Mouse (Mus musculus) adipocyte (in vitro differentiated cells): ENCODE results near the gene C2cd4b.
A peak's percentile ranks its signal among the peaks of the same experiment; 100 is the strongest.

ENCODE experiments used
- DNase-seq: peaks from one replicate; pipeline ENCODE4 v3.0.0-alpha.2; 2016; ENCODE audit warnings: low spot score

C2cd4b gene

GRCm38 (mm10) chr9:67774201-67774600, 15.0 kb downstream of the C2cd4b start:
- DNase-seq, result no peak

DNA sequence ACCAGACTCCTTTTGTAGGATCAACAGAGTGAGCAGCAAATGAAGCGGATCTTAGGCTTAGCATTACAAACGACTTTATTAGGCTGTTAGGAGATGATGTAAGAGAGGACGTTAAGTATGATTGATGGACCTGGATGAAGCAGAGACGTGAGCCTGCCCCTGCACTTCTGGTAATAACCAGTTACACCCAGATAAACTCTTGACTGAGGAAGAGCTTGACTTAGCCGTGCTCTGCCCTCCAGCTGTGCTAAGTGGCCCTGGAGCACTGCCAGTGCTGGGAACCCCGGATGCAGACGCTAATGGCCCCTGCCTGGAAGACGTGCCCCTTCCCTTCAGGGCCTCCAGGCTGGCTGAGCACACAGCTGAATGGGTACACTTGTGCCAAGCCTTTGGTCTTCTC, 19.3 kb downstream of the C2cd4b start:
- no peak for DNase-seq

GRCm38 (mm10) chr9:67782786-67783185, 23.5 kb downstream of the C2cd4b start:
- no peak for DNase-seq

DNA sequence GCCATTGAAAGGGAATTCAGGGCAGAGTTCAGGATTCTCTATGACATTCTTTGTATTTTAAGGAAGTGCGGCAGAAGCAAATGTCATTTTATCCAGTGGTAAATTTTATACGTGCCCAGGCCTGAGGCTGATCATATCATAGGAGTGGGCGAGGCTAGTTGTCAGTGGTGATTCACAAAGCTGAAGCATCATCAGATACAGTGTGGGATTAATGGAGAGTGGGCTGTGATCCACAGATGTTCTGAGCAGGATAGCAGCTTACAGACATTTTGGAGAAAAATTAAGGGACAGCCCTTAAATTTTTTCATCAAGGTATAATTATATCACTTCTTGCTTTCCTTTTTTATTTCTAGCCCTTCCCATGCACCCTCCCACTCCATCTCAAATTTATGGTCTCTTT, 24.2 kb downstream of the C2cd4b start:
- DNase-seq, result no peak

DNA sequence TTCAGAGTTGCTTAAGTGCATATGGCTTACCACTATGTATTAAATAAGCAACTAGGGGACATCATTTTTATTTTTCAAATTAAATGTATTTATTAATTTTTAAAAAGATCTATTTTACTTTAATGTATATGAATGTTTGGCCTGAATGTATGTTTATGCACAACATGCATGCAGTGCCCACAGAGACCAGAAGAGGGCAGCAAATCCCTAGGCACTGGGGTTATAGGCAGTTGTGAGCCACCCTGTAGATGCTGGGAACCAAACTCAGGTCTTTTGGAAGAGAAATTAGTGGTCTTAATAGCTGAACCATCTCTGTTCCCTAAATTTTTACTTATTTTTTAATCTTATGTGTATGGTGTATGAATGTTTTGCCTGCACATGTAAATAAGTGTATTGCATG, 24.7 kb downstream of the C2cd4b start:
- DNase-seq, result no peak

- no peak for DNase-seq
Measured at GRCm38 (mm10) chr9:67786311-67786710, 27.1 kb downstream of the C2cd4b start.

DNA sequence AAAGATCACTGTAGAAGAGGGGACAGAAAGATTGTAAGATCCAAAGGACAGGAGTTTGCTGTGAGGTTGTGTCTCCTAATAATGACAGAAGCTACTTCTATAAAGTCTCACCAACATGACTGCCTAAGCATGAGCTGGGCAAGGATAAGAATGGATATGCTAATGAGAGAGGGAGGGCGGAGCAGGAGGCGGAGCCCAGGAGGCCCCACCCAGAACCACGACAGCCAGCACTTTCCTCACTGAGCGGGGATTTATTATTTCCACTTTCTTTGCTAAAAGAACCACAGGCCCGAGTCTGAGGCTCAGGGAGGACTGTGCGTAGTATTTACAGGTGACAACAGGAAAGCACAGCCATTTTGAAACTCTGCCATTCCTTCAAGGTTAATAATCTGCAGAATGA, 28.4 kb downstream of the C2cd4b start:
- no peak for DNase-seq

DNA sequence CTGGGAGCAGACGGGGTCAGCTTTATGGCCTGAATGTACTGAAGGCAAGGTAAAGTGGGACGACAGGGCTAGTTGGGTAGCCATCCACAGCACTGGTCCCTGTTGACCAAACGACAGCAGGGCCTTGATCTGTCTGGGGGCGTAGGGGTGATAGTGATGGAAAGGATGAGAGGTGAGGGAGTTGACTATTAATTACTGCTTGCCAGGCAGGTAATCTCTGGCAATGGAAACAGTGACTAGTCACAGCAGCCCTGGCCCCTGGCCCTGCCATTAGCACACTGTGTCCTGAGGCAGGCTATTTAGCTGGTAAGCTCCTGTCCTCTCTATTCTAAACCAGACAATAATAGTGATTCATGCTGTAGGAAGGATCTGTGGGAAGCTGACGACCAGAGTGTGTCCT, 33.2 kb downstream of the C2cd4b start:
- DNase-seq, result no peak

DNA sequence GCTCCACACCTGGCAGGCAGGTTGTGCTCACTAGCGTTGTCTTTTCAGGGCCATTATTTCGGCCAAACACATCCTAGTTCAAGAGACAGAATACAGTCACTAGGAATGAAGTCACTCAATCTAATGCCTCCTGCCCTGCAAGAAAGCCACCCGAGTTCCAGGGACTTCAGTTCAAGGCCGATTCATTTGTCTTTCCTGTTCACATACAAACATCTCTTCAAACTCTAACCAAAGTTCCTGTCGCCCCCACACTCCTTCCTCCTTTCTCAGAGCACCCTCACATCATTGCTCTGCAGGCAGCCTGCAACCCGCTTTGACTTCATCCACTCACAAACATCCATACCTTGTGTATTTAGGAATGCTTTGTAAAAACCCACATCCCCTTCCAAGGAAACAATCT, 34.3 kb downstream of the C2cd4b start:
- DNase-seq, result no peak

DNA sequence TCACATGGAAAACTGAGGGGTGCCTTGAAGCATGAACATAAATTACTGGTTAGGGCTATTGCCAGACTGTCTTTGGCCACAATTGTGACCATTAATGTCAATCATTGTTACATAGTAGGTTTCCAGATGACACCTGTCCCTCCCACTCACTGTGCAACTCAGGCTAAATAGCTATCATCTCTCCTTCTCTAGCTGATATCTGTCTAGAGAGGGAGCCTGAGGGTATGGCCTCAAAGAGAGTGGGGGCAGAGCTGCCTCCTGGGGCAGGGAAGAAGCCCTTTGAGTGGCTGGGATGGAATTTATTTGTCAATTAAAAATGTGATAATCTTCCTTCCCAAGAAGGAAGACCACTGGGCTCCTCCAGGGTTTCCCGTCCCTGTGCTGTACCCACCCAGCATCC, 35.0 kb downstream of the C2cd4b start:
- no peak for DNase-seq

DNA sequence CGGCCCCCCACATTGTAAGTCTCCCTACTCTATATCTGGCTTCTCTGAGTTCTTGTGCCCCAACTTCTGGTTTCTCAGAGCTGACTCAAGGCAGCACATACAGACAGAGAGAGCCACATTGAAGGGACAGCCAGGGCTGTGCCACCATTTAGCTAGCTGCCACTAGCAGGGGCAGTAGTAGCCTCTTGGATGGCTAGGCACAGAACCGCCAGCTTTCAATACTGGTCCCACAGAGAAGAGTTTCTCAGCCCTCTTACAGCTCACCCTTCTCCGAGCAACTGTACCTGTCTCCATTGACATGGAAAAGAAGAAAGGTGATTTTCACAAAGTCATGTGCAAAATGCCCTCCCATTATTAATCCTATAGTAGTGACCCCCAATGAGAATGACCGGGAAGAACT, 35.4 kb downstream of the C2cd4b start:
- no peak for DNase-seq

DNA sequence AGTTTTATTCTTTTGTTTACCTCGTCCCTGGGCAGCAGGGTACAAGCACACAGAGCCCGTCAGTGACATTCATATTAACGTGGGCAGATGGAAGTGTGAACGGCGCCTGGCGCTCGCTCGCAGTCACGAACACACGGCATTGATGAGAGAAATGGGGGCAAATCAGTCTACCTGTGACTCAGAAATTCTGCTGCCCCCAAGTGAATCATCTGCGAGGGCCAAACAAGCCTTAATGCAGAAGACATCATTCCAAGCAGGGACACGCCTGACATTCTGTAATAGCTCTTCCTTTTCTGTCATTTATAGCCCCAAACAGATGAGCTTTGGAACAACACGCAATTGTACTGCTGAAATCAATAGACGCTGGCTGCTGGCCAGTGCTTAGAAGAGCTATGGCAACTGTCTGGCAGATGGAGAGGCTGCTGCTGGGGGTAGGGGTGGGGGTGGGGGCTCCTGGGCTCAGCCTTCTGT, 36.0 kb downstream of the C2cd4b start:
- DNase-seq, result no peak

- DNase-seq, result no peak
Measured at GRCm38 (mm10) chr9:67799078-67799819, 40.0 kb downstream of the C2cd4b start.

DNA sequence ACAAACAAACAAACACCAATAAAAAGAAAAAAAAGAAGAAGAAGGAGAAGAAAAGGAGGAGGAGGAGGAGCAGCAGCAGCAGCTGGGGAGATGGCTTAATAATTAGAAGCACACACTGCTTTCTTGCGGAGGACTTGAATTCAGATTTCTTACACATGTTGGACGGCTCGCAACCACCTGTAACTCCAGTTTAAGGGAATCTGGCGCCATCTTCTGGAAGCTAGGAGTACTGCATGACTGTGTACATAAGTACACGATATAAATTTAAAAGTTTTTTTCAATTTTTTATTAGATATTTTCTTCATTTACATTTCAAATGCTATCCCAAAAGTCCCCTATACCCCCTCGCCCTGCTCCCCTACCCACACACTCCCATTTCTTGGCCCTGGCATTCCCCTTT, 43.0 kb downstream of the C2cd4b start:
- peak; percentile 33 for DNase-seq

GRCm38 (mm10) chr9:67807000-67807399, 47.8 kb downstream of the C2cd4b start:
- no peak for DNase-seq

DNA sequence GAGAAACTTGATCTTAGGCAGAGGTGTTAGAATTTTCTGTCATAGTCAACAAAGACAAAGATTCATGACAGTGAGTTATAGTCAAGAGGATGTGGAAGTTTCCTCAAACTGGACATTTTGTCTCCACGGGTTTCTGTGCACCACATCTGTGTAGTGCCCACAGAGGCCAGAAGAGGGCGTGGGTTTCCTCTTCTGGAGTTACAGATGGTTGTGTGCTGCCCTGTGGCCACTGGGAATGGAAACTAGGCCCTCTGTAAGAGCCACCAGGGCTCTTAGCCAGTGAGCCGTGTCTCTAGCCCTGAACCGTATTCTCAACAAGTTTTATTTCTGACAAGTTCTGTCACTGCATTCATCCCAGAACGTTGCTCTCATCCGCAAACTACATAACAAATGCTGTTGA, 51.3 kb downstream of the C2cd4b start:
- no peak for DNase-seq
